Mouse (Mus musculus): Measurements from ENCODE around the gene F13a1. TPM values are rescaled to one million over a fixed set of nuclear protein-coding genes. Genes with fewer than 3 reads are reported as not detected.

The F13a1 gene
- polyA plus RNA-seq, 1 experiment from 2014 or later, result 28.2 TPM

DNA sequence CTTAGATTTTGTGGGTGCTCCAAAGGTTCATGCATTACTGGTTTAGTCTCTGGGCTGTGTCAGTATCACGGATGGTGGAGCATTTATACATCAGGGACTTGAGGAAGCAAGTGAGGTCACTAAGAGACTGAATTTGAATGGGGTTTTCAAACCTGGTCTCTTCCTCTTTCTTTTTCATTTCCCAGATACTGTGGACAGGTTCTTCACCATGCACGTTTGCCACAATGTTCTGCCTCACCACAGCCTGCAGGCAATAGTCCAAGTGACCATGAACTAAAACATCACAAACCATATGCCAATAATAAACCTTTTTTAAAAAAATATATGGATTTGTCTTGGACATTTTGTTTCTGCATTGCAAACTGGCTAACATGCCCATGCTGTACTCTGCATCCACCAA lies 77.0 kb downstream of the F13a1 start:
- no peak overlapping the region for H3K4me2 ChIP-seq (ENCODE audit: low read depth, low read length)
- H3K27me3 ChIP-seq (ENCODE audit: control insufficient read depth, insufficient read depth, low read depth, low read length), result no peaks in the 10 kb centered on the region
- no peak overlapping the region for H3K9ac ChIP-seq (ENCODE audit: low read length)
- H3K9me3 ChIP-seq (ENCODE audit: control insufficient read depth, low read length), result no peaks in the 10 kb centered on the region
- no peaks in the 10 kb centered on the region for H3K4me1 ChIP-seq (replicated peaks; ENCODE audit: control insufficient read depth, insufficient read depth, low read length)
- H3K36me3 ChIP-seq (ENCODE audit: control insufficient read depth, insufficient read depth, low read length), result no peaks in the 10 kb centered on the region
- H3K4me3 ChIP-seq (ENCODE audit: low read length), result no peak overlapping the region
- no peak overlapping the region for H3K27ac ChIP-seq (ENCODE audit: low read length)
- 76% methylated on average over 2 of the region's 2 CpGs for WGBS
- ATAC-seq (ENCODE audit: low read depth), result no peak

GRCm38 (mm10) chr13:36972226-36972625 lies 77.8 kb downstream of the F13a1 start:
- Histone ChIP-seq H3K4me3 (ENCODE audit: low read length) (no peak overlapping the region), H3K36me3 (ENCODE audit: control insufficient read depth, insufficient read depth, low read length) (no peaks in the 10 kb centered on the region), H3K27ac (ENCODE audit: low read length) (no peak overlapping the region), H3K9me3 (ENCODE audit: control insufficient read depth, low read length) (no peaks in the 10 kb centered on the region), H3K27me3 (ENCODE audit: control insufficient read depth, insufficient read depth, low read depth, low read length) (no peaks in the 10 kb centered on the region), H3K4me2 (ENCODE audit: low read depth, low read length) (no peak overlapping the region), H3K9ac (ENCODE audit: low read length) (no peak overlapping the region), H3K4me1 (replicated peaks; ENCODE audit: control insufficient read depth, insufficient read depth, low read length) (no peaks in the 10 kb centered on the region)
- no peak for ATAC-seq (ENCODE audit: low read depth)
- 74% methylated on average over 3 of the region's 3 CpGs for WGBS

DNA sequence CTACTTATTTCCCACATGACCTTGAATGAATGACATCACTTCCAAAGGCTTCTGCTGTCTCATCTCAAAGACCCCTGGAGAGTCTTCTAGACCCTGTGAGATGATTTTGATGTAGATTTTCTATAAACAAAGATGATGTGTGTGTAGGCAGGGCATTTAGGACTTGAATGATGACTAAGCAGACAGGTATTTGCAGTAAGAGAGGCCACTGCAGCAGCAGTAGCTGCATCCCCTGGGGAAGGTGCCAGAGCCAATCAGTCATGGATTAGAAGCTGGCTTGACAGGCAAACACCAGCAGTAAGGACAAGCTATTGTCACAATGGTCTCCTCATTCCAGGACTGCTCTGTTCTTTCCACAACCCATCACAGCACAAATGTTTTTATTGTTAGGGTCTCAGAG lies 87.1 kb downstream of the F13a1 start:
- Histone ChIP-seq H3K27ac (ENCODE audit: low read length) (no peak overlapping the region), H3K27me3 (ENCODE audit: control insufficient read depth, insufficient read depth, low read depth, low read length) (no peaks in the 10 kb centered on the region), H3K4me1 (replicated peaks; ENCODE audit: control insufficient read depth, insufficient read depth, low read length) (no peaks in the 10 kb centered on the region), H3K4me3 (ENCODE audit: low read length) (no peak overlapping the region), H3K9me3 (ENCODE audit: control insufficient read depth, low read length) (no peaks in the 10 kb centered on the region), H3K4me2 (ENCODE audit: low read depth, low read length) (no peak overlapping the region), H3K36me3 (ENCODE audit: control insufficient read depth, insufficient read depth, low read length) (no peaks in the 10 kb centered on the region), H3K9ac (ENCODE audit: low read length) (no peak overlapping the region)
- no peak for ATAC-seq (ENCODE audit: low read depth)

DNA sequence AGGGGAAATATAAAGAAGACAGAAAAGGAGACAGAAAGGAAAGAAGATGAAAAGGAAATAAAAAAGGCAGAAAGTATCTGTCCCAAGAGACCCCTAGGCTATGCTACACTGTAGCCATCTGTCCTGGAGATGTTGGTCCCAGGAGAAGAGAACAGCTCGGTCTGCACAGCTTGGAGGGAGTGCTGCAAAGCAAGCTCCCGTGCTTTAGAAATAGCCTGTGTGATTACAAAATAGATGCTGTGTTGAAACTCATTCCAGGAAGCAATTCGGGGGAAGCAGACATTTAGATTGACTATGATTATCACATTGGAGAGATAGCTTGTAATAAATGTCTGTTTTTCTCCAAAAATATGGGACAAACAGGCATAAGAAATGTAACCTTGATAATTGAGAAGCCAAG lies 91.0 kb downstream of the F13a1 start:
- no peaks in the 10 kb centered on the region for H3K4me1 ChIP-seq (replicated peaks; ENCODE audit: control insufficient read depth, insufficient read depth, low read length)
- H3K9ac ChIP-seq (ENCODE audit: low read length), result no peak overlapping the region
- H3K27me3 ChIP-seq (ENCODE audit: control insufficient read depth, insufficient read depth, low read depth, low read length), result no peaks in the 10 kb centered on the region
- H3K4me3 ChIP-seq (ENCODE audit: low read length), result no peak overlapping the region
- 49% methylated on average over 3 of the region's 3 CpGs for WGBS
- H3K36me3 ChIP-seq (ENCODE audit: control insufficient read depth, insufficient read depth, low read length), result no peaks in the 10 kb centered on the region
- no peak overlapping the region for H3K4me2 ChIP-seq (ENCODE audit: low read depth, low read length)
- H3K9me3 ChIP-seq (ENCODE audit: control insufficient read depth, low read length), result no peaks in the 10 kb centered on the region
- H3K27ac ChIP-seq (ENCODE audit: low read length), result no peak overlapping the region
- no peak for ATAC-seq (ENCODE audit: low read depth)

GRCm38 (mm10) chr13:36954937-36955336 lies 95.1 kb downstream of the F13a1 start:
- 98% methylated on average over 3 of the region's 3 CpGs for WGBS

GRCm38 (mm10) chr13:36953676-36954075 lies 96.4 kb downstream of the F13a1 start:
- ATAC-seq (ENCODE audit: low read depth), result no peak
- Histone ChIP-seq H3K27ac (ENCODE audit: low read length) (no peak overlapping the region), H3K9ac (ENCODE audit: low read length) (no peak overlapping the region), H3K4me1 (replicated peaks; ENCODE audit: control insufficient read depth, insufficient read depth, low read length) (no peaks in the 10 kb centered on the region), H3K4me2 (ENCODE audit: low read depth, low read length) (no peak overlapping the region), H3K36me3 (ENCODE audit: control insufficient read depth, insufficient read depth, low read length) (no peaks in the 10 kb centered on the region), H3K4me3 (ENCODE audit: low read length) (no peak overlapping the region), H3K9me3 (ENCODE audit: control insufficient read depth, low read length) (no peaks in the 10 kb centered on the region; the same call in 1 of the 2 replicates), H3K27me3 (ENCODE audit: control insufficient read depth, insufficient read depth, low read depth, low read length) (no peaks in the 10 kb centered on the region)

More at GRCm38 (mm10) chr13:36954937-36955336, 95.1 kb downstream of the F13a1 start:
- no peak for ATAC-seq (ENCODE audit: low read depth)
- H3K4me3 ChIP-seq (ENCODE audit: low read length), result no peak overlapping the region
- H3K9me3 ChIP-seq (ENCODE audit: control insufficient read depth, low read length), result no peaks in the 10 kb centered on the region
- H3K27ac ChIP-seq (ENCODE audit: low read length), result no peak overlapping the region
- no peak overlapping the region for H3K4me2 ChIP-seq (ENCODE audit: low read depth, low read length)
- no peaks in the 10 kb centered on the region for H3K36me3 ChIP-seq (ENCODE audit: control insufficient read depth, insufficient read depth, low read length)
- H3K9ac ChIP-seq (ENCODE audit: low read length), result no peak overlapping the region
- H3K27me3 ChIP-seq (ENCODE audit: control insufficient read depth, insufficient read depth, low read depth, low read length), result no peaks in the 10 kb centered on the region
- no peaks in the 10 kb centered on the region for H3K4me1 ChIP-seq (replicated peaks; ENCODE audit: control insufficient read depth, insufficient read depth, low read length)

DNA sequence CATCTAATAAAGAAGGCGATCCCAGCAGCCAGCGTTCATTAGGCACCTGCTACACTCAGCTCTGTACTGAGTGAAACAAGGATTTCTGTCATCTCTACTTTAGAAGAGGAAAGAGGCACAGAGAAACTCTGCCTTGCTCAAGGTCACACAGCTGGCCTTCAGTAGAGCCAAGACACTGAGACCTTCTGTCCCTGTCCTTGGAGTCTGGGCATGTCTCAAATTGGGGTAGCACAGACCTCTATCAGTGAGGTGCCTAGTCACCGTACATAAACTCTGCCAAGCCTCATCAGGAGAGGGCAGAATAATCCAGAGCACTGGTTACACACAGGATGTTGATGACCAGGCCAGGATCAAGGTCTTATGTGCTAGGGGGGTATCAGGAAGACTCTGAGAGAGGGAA lies 108.2 kb downstream of the F13a1 start:
- no peaks in the 10 kb centered on the region for H3K4me1 ChIP-seq (replicated peaks; ENCODE audit: control insufficient read depth, insufficient read depth, low read length)
- no peak overlapping the region for H3K4me2 ChIP-seq (ENCODE audit: low read depth, low read length)
- no peak overlapping the region for H3K9ac ChIP-seq (ENCODE audit: low read length)
- H3K9me3 ChIP-seq (ENCODE audit: control insufficient read depth, low read length), result no peaks in the 10 kb centered on the region
- WGBS, result 88% methylated on average over 3 of the region's 3 CpGs
- no peaks in the 10 kb centered on the region for H3K36me3 ChIP-seq (ENCODE audit: control insufficient read depth, insufficient read depth, low read length)
- no peak for ATAC-seq (ENCODE audit: low read depth)
- H3K27me3 ChIP-seq (ENCODE audit: control insufficient read depth, insufficient read depth, low read depth, low read length), result no peaks in the 10 kb centered on the region
- H3K27ac ChIP-seq (ENCODE audit: low read length), result no peak overlapping the region
- H3K4me3 ChIP-seq (ENCODE audit: low read length), result no peak overlapping the region

DNA sequence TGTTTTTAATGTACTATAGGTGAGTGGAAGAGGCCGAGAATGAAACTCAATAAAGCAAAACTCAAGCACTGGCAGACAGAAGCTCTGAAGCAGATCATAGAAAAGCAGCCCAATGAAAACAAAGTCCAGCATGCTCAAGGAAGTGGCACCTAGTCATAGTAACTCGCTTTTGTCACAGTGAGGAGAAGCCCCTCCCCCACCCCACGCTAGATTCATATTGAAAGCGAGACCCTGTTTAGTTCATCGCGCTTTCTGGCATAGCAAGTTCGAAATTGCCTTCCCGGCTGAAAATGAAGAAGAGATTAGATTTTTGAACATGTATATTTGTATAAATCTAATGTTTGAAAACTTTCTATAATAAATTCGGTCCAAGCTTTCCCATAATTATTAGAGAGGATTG lies 118.0 kb downstream of the F13a1 start:
- no peak for ATAC-seq (ENCODE audit: low read depth)
- Histone ChIP-seq H3K9me3 (ENCODE audit: control insufficient read depth, low read length) (no peaks in the 10 kb centered on the region), H3K36me3 (ENCODE audit: control insufficient read depth, insufficient read depth, low read length) (no peaks in the 10 kb centered on the region), H3K4me3 (ENCODE audit: low read length) (no peak overlapping the region), H3K9ac (ENCODE audit: low read length) (no peak overlapping the region), H3K27ac (ENCODE audit: low read length) (no peak overlapping the region), H3K4me1 (replicated peaks; ENCODE audit: control insufficient read depth, insufficient read depth, low read length) (no peaks in the 10 kb centered on the region), H3K27me3 (ENCODE audit: control insufficient read depth, insufficient read depth, low read depth, low read length) (no peaks in the 10 kb centered on the region), H3K4me2 (ENCODE audit: low read depth, low read length) (no peak overlapping the region)
- WGBS, result 83% methylated on average over 9 of the region's 9 CpGs

GRCm38 (mm10) chr13:36919737-36920136 lies 130.3 kb downstream of the F13a1 start:
- ATAC-seq (ENCODE audit: low read depth), result no peak
- H3K27me3 ChIP-seq (ENCODE audit: control insufficient read depth, insufficient read depth, low read depth, low read length), result no peaks in the 10 kb centered on the region
- no peaks in the 10 kb centered on the region for H3K36me3 ChIP-seq (ENCODE audit: control insufficient read depth, insufficient read depth, low read length)
- H3K4me1 ChIP-seq (replicated peaks; ENCODE audit: control insufficient read depth, insufficient read depth, low read length), result no peaks in the 10 kb centered on the region
- no peaks in the 10 kb centered on the region for H3K9me3 ChIP-seq (ENCODE audit: control insufficient read depth, low read length)
- H3K27ac ChIP-seq (ENCODE audit: low read length), result no peak overlapping the region
- no peak overlapping the region for H3K4me3 ChIP-seq (ENCODE audit: low read length)
- 69% methylated on average over 4 of the region's 4 CpGs for WGBS
- no peak overlapping the region for H3K4me2 ChIP-seq (ENCODE audit: low read depth, low read length)
- H3K9ac ChIP-seq (ENCODE audit: low read length), result no peak overlapping the region

GRCm38 (mm10) chr13:36903885-36904284 lies 146.2 kb downstream of the F13a1 start:
- Histone ChIP-seq H3K27me3 (ENCODE audit: control insufficient read depth, insufficient read depth, low read depth, low read length) (no peaks in the 10 kb centered on the region), H3K9me3 (ENCODE audit: control insufficient read depth, low read length) (no peaks in the 10 kb centered on the region), H3K4me2 (ENCODE audit: low read depth, low read length) (no peak overlapping the region), H3K4me3 (ENCODE audit: low read length) (no peak overlapping the region), H3K4me1 (replicated peaks; ENCODE audit: control insufficient read depth, insufficient read depth, low read length) (no peaks in the 10 kb centered on the region; the same call in 1 of the 2 replicates), H3K9ac (ENCODE audit: low read length) (no peak overlapping the region), H3K36me3 (ENCODE audit: control insufficient read depth, insufficient read depth, low read length) (no peaks in the 10 kb centered on the region), H3K27ac (ENCODE audit: low read length) (no peak overlapping the region)
- 54% methylated on average over 4 of the region's 4 CpGs for WGBS
- no peak for ATAC-seq (ENCODE audit: low read depth)

Measured in lung, embryonic 16.5 days (tissue).